Mouse (Mus musculus) forebrain, embryonic 11.5 days (tissue): ENCODE measurements around the gene Minpp1. TPM values are rescaled to one million over a fixed set of nuclear protein-coding genes. Genes with fewer than 3 reads are reported as not detected.

Experiments
- ATAC-seq: fragments of 200-750 bp; cut with Nextera tagmentation; replicated peaks from 2 replicates; pipeline ENCODE4 v1.8.0; 2017; ENCODE audit warnings: moderate TSS enrichment; ENCODE audit not compliant: low FRiP score
- DNase-seq: peaks from one replicate; pipeline ENCODE4 v3.0.0-alpha.2; 2017; ENCODE audit warnings: low spot score
- H3K27ac ChIP-seq: fragments of 300-500 bp; sonication (generic); 2 replicates; pipeline ENCODE4 v1.5.1; 2014; ENCODE audit warnings: low read depth, low read length
- H3K27me3 ChIP-seq: fragments of 300-500 bp; sonication (generic); 2 replicates; pipeline ENCODE4 v1.6.1; 2014; ENCODE audit warnings: mild to moderate bottlenecking, low read length, mixed read lengths; ENCODE audit not compliant: control insufficient read depth, insufficient read depth
- H3K36me3 ChIP-seq: fragments of 300-500 bp; sonication (generic); 2 replicates; pipeline ENCODE4 v1.6.1; 2014; ENCODE audit warnings: mild to moderate bottlenecking, low read length, moderate library complexity, mixed read lengths; ENCODE audit not compliant: control insufficient read depth, insufficient read depth
- H3K4me1 ChIP-seq: fragments of 300-500 bp; sonication (generic); replicated peaks from 2 replicates; pipeline ENCODE4 v1.6.1; 2014; ENCODE audit warnings: low read length, mixed read lengths; ENCODE audit not compliant: control insufficient read depth, insufficient read depth
- H3K4me2 ChIP-seq: fragments of 300-500 bp; sonication (generic); 2 replicates; pipeline ENCODE4 v1.6.1; 2014; ENCODE audit warnings: low read depth, mild to moderate bottlenecking, low read length, moderate library complexity, mixed read lengths; ENCODE audit not compliant: severe bottlenecking
- H3K4me3 ChIP-seq: fragments of 300-500 bp; sonication (generic); 2 replicates; pipeline ENCODE4 v1.5.1; 2014; ENCODE audit warnings: low read depth, low read length
- H3K9ac ChIP-seq: fragments of 300-500 bp; sonication (generic); 2 replicates; pipeline ENCODE4 v1.6.1; 2014; ENCODE audit warnings: low read length
- H3K9me3 ChIP-seq: fragments of 300-500 bp; sonication (generic); 2 replicates; pipeline ENCODE4 v1.6.1; 2016; ENCODE audit warnings: low read length, mixed read lengths; ENCODE audit not compliant: control insufficient read depth
- WGBS: fragments of 180-500 bp; shearing (Covaris S2); extraction: QIAGEN DNeasy Blood & Tissue Kit; methylation state at CpG from one replicate; pipeline ENCODE4 v1.1.7; 2014; 5-methylcytosine and 5-hydroxymethylcytosine counted together
- polyA plus RNA-seq: library from polyadenylated mRNA; unstranded; fragments of >200 nt; fragmentation: Nextera tagmentation; extraction: Ambion mirVana; gene quantifications from 2 replicates; pipeline ENCODE4 v1.2.1, GENCODE M21; 2014

The Minpp1 gene
- polyA plus RNA-seq, 1 experiment from 2014 or later = 66.0 TPM

GRCm38 (mm10) chr19:32507526-32507925, 22.0 kb downstream of the Minpp1 start:
- Histone ChIP-seq H3K4me1 (no peaks in the 10 kb centered on the region), H3K9me3 (no peaks in the 10 kb centered on the region), H3K27ac (no peak overlapping the region), H3K36me3 (no peaks in the 10 kb centered on the region; the same call in 1 of the 2 replicates), H3K9ac (no peak overlapping the region), H3K4me2 (no peak overlapping the region), H3K27me3 (no peaks in the 10 kb centered on the region), H3K4me3 (no peak overlapping the region)
- DNase-seq = no peak
- no peak for ATAC-seq
- WGBS = 94% methylated on average over 9 of the region's 9 CpGs

- H3K4me3 ChIP-seq = no peak overlapping the region
- no peaks in the 10 kb centered on the region for H3K4me1 ChIP-seq
- H3K27ac ChIP-seq = no peak overlapping the region
- no peak overlapping the region for H3K4me2 ChIP-seq
- WGBS = 86% methylated on average over 3 of the region's 3 CpGs
- H3K9ac ChIP-seq = no peak overlapping the region
- ATAC-seq = no peak
- H3K27me3 ChIP-seq = no peaks in the 10 kb centered on the region
- no peaks in the 10 kb centered on the region; the same call in 1 of the 2 replicates for H3K36me3 ChIP-seq
- no peaks in the 10 kb centered on the region for H3K9me3 ChIP-seq
- no peak for DNase-seq
Observed at GRCm38 (mm10) chr19:32510267-32510666, 24.7 kb downstream of the Minpp1 start.

- 97% methylated on average over 6 of the region's 6 CpGs for WGBS
Observed at GRCm38 (mm10) chr19:32510962-32511361, 25.4 kb downstream of the Minpp1 start.

GRCm38 (mm10) chr19:32512518-32512917, 26.9 kb downstream of the Minpp1 start:
- Histone ChIP-seq H3K9me3 (no peaks in the 10 kb centered on the region), H3K4me3 (no peak overlapping the region), H3K9ac (no peak overlapping the region), H3K4me2 (no peak overlapping the region), H3K36me3 (no peaks in the 10 kb centered on the region; the same call in 1 of the 2 replicates), H3K27me3 (no peaks in the 10 kb centered on the region), H3K4me1 (no peaks in the 10 kb centered on the region), H3K27ac (no peak overlapping the region)
- WGBS = 36% methylated on average over 1 of the region's 1 CpGs
- DNase-seq (no peak), ATAC-seq (no peak)

More at GRCm38 (mm10) chr19:32510962-32511361, 25.4 kb downstream of the Minpp1 start:
- Histone ChIP-seq H3K4me2 (no peak overlapping the region), H3K36me3 (no peaks in the 10 kb centered on the region; the same call in 1 of the 2 replicates), H3K4me3 (no peak overlapping the region), H3K9me3 (no peaks in the 10 kb centered on the region), H3K9ac (no peak overlapping the region), H3K4me1 (no peaks in the 10 kb centered on the region), H3K27me3 (no peaks in the 10 kb centered on the region), H3K27ac (no peak overlapping the region)
- ATAC-seq = no peak
- no peak for DNase-seq

- Histone ChIP-seq H3K27me3 (no peaks in the 10 kb centered on the region), H3K36me3 (no peaks in the 10 kb centered on the region; the same call in 1 of the 2 replicates), H3K9ac (no peak overlapping the region), H3K4me3 (no peak overlapping the region), H3K4me1 (no peaks in the 10 kb centered on the region), H3K9me3 (no peaks in the 10 kb centered on the region), H3K4me2 (no peak overlapping the region), H3K27ac (no peak overlapping the region)
- ATAC-seq (no peak), DNase-seq (no peak)
- WGBS = 96% methylated on average over 9 of the region's 9 CpGs
Observed at GRCm38 (mm10) chr19:32516575-32516974, 31.0 kb downstream of the Minpp1 start.

GRCm38 (mm10) chr19:32521446-32521845, 35.9 kb downstream of the Minpp1 start:
- WGBS = 87% methylated on average over 3 of the region's 3 CpGs
- DNase-seq (no peak), ATAC-seq (no peak)
- no peaks in the 10 kb centered on the region for H3K9me3 ChIP-seq
- H3K27ac ChIP-seq = no peak overlapping the region
- no peak overlapping the region for H3K4me2 ChIP-seq
- no peaks in the 10 kb centered on the region for H3K36me3 ChIP-seq
- H3K4me3 ChIP-seq = no peak overlapping the region
- H3K4me1 ChIP-seq = no peaks in the 10 kb centered on the region
- H3K27me3 ChIP-seq = no peaks in the 10 kb centered on the region
- H3K9ac ChIP-seq = no peak overlapping the region

- Histone ChIP-seq H3K4me3 (no peak overlapping the region), H3K27me3 (no peaks in the 10 kb centered on the region), H3K9me3 (no peaks in the 10 kb centered on the region), H3K4me1 (no peaks in the 10 kb centered on the region), H3K36me3 (no peaks in the 10 kb centered on the region), H3K27ac (no peak overlapping the region), H3K4me2 (no peak overlapping the region), H3K9ac (no peak overlapping the region)
- 95% methylated on average over 5 of the region's 5 CpGs for WGBS
- ATAC-seq (no peak), DNase-seq (no peak)
Observed at GRCm38 (mm10) chr19:32522247-32522646, 36.7 kb downstream of the Minpp1 start.

- H3K4me3 ChIP-seq = no peak overlapping the region
- H3K4me2 ChIP-seq = no peak overlapping the region
- no peaks in the 10 kb centered on the region for H3K9me3 ChIP-seq
- no peaks in the 10 kb centered on the region for H3K27me3 ChIP-seq
- DNase-seq (no peak), ATAC-seq (no peak)
- H3K4me1 ChIP-seq = no peaks in the 10 kb centered on the region
- no peak overlapping the region for H3K9ac ChIP-seq
- H3K27ac ChIP-seq = no peak overlapping the region
- H3K36me3 ChIP-seq = no peaks in the 10 kb centered on the region
- WGBS = 89% methylated on average over 8 of the region's 8 CpGs
Observed at GRCm38 (mm10) chr19:32522753-32523307, 37.3 kb downstream of the Minpp1 start.

- Histone ChIP-seq H3K36me3 (no peaks in the 10 kb centered on the region), H3K9ac (no peak overlapping the region), H3K27me3 (no peaks in the 10 kb centered on the region), H3K4me3 (no peak overlapping the region), H3K4me2 (no peak overlapping the region), H3K4me1 (no peaks in the 10 kb centered on the region), H3K9me3 (no peaks in the 10 kb centered on the region), H3K27ac (no peak overlapping the region)
- DNase-seq (no peak), ATAC-seq (no peak)
- WGBS = 83% methylated on average over 14 of the region's 14 CpGs
Observed at GRCm38 (mm10) chr19:32523769-32524515, 38.4 kb downstream of the Minpp1 start.
